Mouse (Mus musculus) E14TG2a.4 (cell line): ENCODE measurements at regions not wholly inside any gene's neighbourhood (a gene's known extent, or its start where the extent isn't known, plus 50 kb on each side); places are given as distances from the start of the nearest gene placed in this dataset.
A peak's percentile ranks its signal among the peaks of the same experiment; 100 is the strongest.

Experiments
- H3K27me3 ChIP-seq: 2 replicates; pipeline ENCODE4 v1.6.1; 2014; ENCODE audit warnings: low read length, control low read depth; ENCODE audit not compliant: insufficient read depth
- H3K36me3 ChIP-seq: 2 replicates; pipeline ENCODE4 v1.6.1; 2014; ENCODE audit warnings: low read length, control low read depth; ENCODE audit not compliant: insufficient read depth
- H3K4me1 ChIP-seq: replicated peaks from 2 replicates; pipeline ENCODE4 v1.6.1; 2014; ENCODE audit warnings: low read depth, low read length, control low read depth
- H3K4me3 ChIP-seq: replicated peaks from 2 replicates; pipeline ENCODE4 v1.5.1; 2014; ENCODE audit warnings: mild to moderate bottlenecking, low read length
- H3K9me3 ChIP-seq: 2 replicates; pipeline ENCODE4 v1.6.1; 2014; ENCODE audit warnings: low read length, control low read depth
- CTCF ChIP-seq: conservative IDR thresholded peaks from 2 replicates; pipeline ENCODE4 v1.5.1; 2014; ENCODE audit warnings: low read length
- NANOG ChIP-seq: IDR thresholded peaks from 2 replicates; pipeline ENCODE4 v1.6.1; 2014; ENCODE audit warnings: borderline replicate concordance, low read length, mixed read lengths
- POU5F1 ChIP-seq: IDR thresholded peaks from 2 replicates; pipeline ENCODE4 v1.6.1; 2014; ENCODE audit warnings: low read length, borderline replicate concordance

- Histone ChIP-seq H3K36me3 (no peaks in the 10 kb centered on the region), H3K4me3 (no peak overlapping the region), H3K27me3 (no peaks in the 10 kb centered on the region), H3K4me1 (peaks cover 4% of the 10 kb centered on the region; the same call in 1 of the 2 replicates), H3K9me3 (no peaks in the 10 kb centered on the region)
- TF ChIP-seq CTCF = no peak
- no peak for TF ChIP-seq NANOG
- TF ChIP-seq POU5F1 = no peak
Observed at GRCm38 (mm10) chr8:49543321-49543720, 699.6 kb upstream of the Tenm3 start.

- TF ChIP-seq CTCF (no peak), POU5F1 (no peak), NANOG (no peak)
- Histone ChIP-seq H3K4me3 (no peak overlapping the region), H3K4me1 (no peaks in the 10 kb centered on the region), H3K27me3 (no peaks in the 10 kb centered on the region), H3K36me3 (no peaks in the 10 kb centered on the region), H3K9me3 (no peaks in the 10 kb centered on the region)
Observed at GRCm38 (mm10) chr8:49541337-49541736, 697.6 kb upstream of the Tenm3 start.

- no peaks in the 10 kb centered on the region for H3K4me1 ChIP-seq
- no peaks in the 10 kb centered on the region for H3K36me3 ChIP-seq
- H3K4me3 ChIP-seq = no peak overlapping the region
- TF ChIP-seq POU5F1 = no peak
- no peak for TF ChIP-seq NANOG
- no peak for TF ChIP-seq CTCF
- no peaks in the 10 kb centered on the region for H3K9me3 ChIP-seq
- H3K27me3 ChIP-seq = no peaks in the 10 kb centered on the region
Observed at GRCm38 (mm10) chr8:49533412-49534351, 689.9 kb upstream of the Tenm3 start.

- H3K36me3 ChIP-seq = no peaks in the 10 kb centered on the region
- no peaks in the 10 kb centered on the region for H3K27me3 ChIP-seq
- H3K9me3 ChIP-seq = no peaks in the 10 kb centered on the region
- no peak overlapping the region for H3K4me3 ChIP-seq
- peak; percentile 40 for TF ChIP-seq CTCF
- no peak for TF ChIP-seq NANOG
- TF ChIP-seq POU5F1 = no peak
- H3K4me1 ChIP-seq = no peaks in the 10 kb centered on the region
Observed at GRCm38 (mm10) chr8:49529294-49529693, 685.5 kb upstream of the Tenm3 start.

- H3K27me3 ChIP-seq = no peaks in the 10 kb centered on the region
- H3K4me1 ChIP-seq = no peaks in the 10 kb centered on the region
- H3K9me3 ChIP-seq = no peaks in the 10 kb centered on the region
- TF ChIP-seq CTCF (no peak), POU5F1 (no peak), NANOG (no peak)
- no peak overlapping the region for H3K4me3 ChIP-seq
- H3K36me3 ChIP-seq = no peaks in the 10 kb centered on the region
Observed at GRCm38 (mm10) chr8:49492906-49493305, 649.2 kb upstream of the Tenm3 start.

- TF ChIP-seq POU5F1 (no peak), CTCF (no peak), NANOG (no peak)
- H3K4me1 ChIP-seq = no peaks in the 10 kb centered on the region
- no peak overlapping the region for H3K4me3 ChIP-seq
- H3K27me3 ChIP-seq = no peaks in the 10 kb centered on the region
- no peaks in the 10 kb centered on the region for H3K36me3 ChIP-seq
- H3K9me3 ChIP-seq = no peaks in the 10 kb centered on the region
Observed at GRCm38 (mm10) chr8:49485284-49485683, 641.5 kb upstream of the Tenm3 start.

GRCm38 (mm10) chr8:49481476-49481992, 637.8 kb upstream of the Tenm3 start:
- no peaks in the 10 kb centered on the region for H3K27me3 ChIP-seq
- H3K9me3 ChIP-seq = no peaks in the 10 kb centered on the region
- TF ChIP-seq POU5F1 (no peak), CTCF (no peak), NANOG (no peak)
- no peaks in the 10 kb centered on the region for H3K36me3 ChIP-seq
- no peak overlapping the region for H3K4me3 ChIP-seq
- H3K4me1 ChIP-seq = no peaks in the 10 kb centered on the region

- no peaks in the 10 kb centered on the region for H3K36me3 ChIP-seq
- H3K4me3 ChIP-seq = no peak overlapping the region
- no peaks in the 10 kb centered on the region; the same call in 1 of the 2 replicates for H3K27me3 ChIP-seq
- H3K9me3 ChIP-seq = no peaks in the 10 kb centered on the region
- H3K4me1 ChIP-seq = peaks cover 6% of the 10 kb centered on the region; the same call in 1 of the 2 replicates
- TF ChIP-seq NANOG (no peak), POU5F1 (no peak), CTCF (no peak)
Observed at GRCm38 (mm10) chr8:49465911-49466518, 622.3 kb upstream of the Tenm3 start.
